Mouse (Mus musculus) ES-CJ7 (cell line): ENCODE data around the gene Slc30a3.
"Not testable (repeated sequence)": the region's sequence is repeated elsewhere in the genome, so short reads cannot be mapped to it uniquely, and the experiment has no call there.

Source experiments
- DNase-seq: peaks from one replicate; pipeline ENCODE4 v3.0.0; 2011; ENCODE audit warnings: low read depth, low spot score

Gene Slc30a3

DNA sequence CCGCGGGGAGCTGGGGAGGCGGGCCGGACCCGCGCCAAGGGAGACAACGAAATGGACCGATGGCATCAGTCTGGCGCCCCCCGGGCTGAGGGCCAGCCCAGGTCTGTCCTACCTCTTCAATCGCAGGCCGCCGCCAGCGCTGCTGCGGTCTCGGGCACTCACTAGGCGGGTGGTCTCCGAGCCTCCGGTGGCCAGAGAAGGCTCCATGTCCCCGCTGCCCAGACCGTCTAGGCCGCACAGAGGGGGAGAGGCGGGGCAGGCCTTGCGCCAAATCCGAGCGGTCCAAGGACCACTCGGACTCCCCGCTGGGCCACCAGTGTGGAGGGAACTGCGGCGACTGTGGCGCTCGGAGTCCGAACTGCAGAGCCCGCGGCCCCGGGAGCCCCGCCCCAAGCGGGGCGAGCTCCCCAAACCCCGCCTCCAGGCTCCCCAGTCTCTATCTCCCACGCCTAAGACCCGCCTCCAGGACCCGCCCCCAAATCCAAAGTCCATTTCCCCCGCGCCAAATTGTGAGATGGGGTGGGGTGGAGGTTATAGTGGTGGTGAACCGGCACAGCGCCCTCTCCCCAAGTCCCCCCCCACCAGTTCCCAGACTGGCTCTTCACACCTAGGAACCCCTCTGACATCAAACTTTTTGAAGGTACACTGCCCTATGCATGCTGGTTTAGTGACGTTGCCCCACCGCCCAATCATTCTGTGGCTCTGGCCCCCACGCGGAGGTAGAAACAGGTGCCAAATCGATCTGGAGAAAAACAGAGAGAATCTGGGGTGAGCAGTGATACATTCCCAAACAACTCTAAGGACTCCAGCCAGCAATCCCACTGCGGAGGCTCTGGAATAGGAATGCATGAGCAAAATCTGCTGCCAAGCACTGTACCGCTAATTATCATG, 14.6 kb downstream of the Slc30a3 start:
- peak; percentile 57 for DNase-seq

DNA sequence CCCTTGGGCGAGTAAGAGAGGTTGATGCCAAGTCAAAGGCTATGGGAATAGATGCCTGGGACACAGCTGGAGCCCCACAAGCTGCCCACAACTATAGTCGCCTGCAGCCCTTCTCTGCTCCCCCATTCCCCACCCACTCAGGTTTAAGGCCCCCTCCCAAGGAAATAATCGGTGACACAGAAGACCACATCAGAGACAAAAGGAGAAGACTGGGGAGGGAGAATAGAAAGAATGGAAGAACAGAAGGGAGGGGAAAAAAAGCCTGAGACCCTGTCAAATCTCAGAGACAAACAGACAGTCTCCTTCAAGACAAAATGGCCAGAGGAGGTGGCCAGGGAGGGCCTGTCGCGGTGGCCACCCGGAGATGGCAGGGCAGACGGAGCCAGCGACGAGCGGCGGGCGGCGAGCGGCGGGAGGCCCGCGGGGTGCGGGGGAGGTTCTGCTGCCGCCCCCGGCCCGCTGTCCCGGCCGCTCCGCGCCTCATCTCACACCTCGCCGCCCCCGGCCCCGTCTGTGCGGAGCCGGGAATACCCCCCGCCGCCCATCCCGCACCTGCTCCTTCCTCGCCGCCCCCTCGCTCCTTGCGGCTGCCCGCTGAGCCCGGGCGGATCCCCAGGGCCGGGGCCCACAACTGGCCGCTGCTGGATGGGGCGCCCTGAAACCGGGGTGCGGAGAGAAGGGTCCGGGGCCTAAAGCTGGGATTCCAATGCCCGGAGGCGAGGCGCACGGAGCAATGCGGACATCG, 15.6 kb downstream of the Slc30a3 start:
- no peak for DNase-seq

DNA sequence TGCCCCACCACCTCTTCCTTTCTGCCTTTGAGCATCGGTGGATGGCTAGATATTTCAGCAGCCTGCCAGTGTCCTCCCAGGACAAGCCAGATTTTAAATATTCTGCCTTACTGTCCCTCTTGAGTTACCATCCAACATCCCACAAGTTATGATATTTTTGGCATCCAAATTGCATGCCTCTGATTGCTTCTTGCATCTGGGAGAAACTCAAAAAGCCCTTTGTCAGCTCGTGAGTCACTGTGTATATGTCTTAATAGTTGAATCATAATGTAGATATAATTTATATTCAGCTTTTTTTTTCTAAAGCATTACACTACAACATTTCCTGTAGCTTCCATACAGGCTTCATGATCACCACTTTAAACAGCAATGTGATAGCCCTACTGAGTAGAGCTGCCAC, 20.9 kb downstream of the Slc30a3 start:
- DNase-seq, result no peak

DNA sequence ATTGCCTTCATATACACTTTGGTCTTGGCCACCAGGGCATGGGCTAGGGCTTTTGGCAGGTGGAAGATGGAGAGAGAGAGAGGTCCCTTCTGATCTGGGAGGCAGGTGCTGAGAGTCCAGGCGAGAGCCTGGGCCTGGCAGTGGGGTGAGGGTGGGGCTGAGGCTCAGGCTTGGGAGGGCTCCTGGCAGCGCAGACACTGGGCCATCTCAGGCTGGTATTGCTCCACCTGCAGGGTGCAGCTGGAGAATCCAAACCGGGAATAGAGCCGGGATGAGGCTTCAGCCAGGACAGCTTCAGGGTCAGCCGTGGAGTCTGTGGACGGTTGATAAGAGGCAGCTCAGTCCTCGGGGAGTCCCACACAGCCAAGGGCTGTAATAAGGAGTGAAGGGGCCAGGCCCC, 21.4 kb downstream of the Slc30a3 start:
- DNase-seq, result no peak

DNA sequence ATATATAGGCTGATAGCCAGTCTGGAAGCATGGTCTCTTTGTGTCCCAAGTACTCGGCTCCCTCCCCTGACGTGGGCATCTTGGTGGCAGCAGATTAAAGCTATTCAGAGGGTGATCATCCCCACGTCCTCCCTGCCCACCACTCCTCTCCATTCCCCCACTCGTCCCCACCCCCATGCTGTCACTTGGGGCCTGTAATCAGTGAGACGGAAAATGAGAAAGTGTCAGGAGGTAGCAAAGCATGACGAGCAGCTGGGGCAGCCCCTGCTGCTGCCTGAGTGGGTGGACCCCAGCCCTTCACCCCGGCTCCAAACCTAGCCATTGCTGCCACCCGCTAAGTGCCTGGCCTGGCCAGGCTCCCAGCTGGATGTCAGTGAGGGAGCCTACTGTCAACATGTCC, 24.1 kb downstream of the Slc30a3 start:
- DNase-seq, result no peak

DNA sequence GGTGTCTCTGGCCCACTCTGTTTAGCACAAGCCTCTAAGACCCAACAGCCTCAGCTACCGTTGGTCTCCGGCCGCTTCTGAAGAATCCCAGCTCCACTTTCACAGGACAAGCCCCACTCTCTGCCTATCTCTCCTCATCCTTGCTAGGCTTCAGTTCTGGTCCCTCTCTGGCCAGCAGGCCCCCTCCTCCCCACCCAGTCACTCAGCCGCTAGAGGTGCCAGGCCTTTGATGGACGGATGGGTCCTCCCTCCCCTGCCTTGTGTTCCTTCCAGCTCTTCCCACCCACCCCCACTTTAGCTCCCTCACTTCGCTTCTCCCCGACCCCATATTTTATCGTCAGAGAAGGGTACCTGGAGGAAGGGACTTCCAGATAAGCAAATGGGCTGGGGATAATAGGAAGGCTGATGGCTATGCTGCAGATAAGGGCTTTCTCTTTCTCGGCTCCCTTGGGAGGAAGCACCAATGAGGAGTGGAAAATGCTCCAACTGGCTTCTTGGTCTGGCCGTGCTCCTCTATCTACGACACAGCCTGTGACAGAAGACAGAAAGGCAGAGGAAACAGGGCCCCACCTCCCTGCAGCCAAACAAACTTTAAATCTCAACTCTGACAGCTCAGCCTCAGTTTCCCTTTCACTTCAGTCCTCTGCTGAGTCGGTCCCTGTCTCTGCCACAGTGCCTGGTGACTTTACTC, 25.0 kb downstream of the Slc30a3 start:
- no peak for DNase-seq

DNA sequence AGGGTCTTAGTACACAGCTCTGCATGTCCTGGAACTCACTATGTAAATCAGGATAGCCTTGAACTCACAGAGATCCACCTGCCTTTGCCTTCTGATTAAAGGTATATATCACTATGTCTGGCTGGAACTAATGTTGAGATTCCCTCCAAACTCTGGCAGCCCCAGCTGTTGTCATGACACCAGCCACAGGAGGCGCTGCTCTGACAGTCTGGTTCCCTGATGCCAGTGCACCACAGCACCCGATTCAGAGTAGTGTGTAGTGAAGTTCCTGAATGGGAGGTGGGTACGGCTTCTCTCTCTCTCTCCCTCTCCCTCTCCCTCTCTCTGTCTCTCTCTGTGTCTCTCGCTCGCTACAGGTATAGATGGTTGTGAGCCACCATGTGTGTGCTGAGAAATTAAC, 25.7 kb downstream of the Slc30a3 start:
- peak; percentile 48 for DNase-seq

DNA sequence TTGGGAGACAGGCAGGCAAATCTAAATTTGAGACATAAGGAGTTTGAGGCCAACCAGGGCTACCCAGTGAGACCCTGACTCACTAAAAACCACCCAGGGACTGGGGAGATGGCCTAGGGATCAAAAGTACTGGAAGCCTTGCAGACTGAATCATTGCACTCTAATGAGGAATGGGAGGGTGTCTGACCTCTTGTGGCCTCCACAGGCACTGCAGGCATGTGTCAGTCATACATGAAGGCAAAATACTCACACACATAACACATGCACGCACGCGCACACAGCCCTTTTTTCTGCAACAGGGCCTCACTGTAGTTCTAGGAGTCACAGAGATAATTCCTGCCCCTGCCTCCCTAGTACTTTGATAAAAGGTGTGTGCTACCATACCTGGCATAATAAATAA, 26.7 kb downstream of the Slc30a3 start:
- peak; percentile 70 for DNase-seq

DNA sequence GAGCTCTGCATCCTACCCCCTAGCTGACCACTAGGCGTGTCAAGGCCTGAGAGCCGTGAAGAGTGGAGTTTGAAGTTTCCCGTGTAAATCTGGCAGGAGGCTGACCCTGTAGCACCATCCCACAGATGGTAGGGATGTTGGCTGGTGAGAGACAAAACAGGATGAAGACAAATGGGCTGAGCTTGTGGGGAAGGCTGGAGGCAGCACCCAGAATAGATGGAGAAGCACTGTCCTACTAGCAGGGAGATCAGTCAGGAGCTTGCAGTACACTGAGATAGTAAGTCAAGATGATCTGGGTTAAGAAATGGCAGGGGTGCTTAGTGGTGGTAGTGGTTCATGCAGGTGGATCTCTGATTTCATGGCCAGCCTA, 27.3 kb downstream of the Slc30a3 start:
- DNase-seq, result no peak

DNA sequence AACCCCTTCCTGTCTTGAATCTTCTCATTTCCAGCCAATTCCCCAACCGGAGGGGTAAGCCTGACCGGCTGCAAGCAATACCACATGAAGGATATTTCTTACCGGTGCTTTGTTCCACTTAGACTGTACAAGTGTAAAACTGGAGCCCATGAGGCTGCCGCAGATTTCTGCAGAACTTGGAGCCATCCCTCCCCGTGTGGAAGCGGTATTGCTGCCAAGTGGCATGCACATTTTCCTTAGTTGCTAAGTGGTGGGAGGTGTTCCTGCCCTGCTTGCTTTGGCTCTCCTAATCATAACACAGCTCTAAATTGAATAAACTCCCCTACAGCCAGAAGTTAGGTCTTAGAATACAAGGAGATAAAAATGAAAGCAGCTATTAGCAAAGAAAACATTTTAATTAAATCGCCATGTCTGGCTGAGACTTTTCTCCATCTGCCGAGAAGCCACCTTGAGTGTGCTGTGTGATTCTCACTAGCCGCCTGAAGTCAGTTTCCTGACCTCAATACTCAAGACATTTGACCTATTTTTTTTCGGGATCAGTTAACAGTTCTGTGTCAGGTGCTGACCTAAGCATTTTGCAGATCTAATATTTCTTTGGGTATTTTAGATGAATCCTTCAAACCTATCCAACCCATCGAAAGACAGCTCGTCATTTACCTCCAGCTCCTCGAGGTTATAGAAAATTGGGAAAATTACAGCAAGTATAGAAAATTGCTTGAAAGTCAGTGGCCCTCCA, 27.8 kb downstream of the Slc30a3 start:
- no peak for DNase-seq

DNA sequence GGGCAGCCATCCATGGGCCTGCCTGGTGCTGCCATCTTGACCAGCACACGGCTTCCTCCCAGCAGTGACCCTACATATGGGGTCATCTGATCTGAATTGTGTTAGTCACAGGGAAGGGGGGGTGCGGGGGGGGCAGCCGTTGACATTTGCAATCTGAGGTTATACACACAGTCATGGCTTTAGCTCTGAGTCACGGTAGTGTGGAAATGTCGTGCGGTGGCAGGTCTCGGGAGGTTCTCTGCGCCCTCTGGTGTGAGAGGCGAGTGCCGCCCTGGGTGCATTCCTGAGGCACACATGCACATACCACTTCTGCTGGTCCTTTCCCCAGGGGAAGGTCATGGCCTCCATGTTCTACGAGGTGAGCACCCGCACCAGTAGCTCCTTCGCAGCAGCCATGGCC, 31.7 kb downstream of the Slc30a3 start:
- no peak for DNase-seq

DNA sequence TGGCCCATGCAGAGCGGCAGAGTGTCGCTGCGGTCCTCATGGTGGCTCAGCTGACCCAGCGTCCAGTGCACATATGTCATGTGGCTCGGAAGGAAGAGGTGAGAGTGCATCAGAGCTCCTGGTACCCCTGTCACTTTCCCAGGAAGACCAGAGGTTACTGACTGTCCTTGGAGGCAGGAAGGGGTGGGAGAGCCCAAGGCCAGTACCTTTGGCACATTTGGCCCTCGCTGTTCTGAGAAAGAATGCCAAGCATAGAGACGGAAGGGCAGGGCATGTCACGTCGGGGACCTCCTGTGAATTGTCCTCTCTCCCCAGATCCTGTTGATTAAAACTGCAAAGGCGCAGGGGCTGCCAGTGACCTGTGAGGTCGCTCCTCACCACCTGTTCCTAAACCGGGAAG, 34.9 kb downstream of the Slc30a3 start:
- no peak for DNase-seq

DNA sequence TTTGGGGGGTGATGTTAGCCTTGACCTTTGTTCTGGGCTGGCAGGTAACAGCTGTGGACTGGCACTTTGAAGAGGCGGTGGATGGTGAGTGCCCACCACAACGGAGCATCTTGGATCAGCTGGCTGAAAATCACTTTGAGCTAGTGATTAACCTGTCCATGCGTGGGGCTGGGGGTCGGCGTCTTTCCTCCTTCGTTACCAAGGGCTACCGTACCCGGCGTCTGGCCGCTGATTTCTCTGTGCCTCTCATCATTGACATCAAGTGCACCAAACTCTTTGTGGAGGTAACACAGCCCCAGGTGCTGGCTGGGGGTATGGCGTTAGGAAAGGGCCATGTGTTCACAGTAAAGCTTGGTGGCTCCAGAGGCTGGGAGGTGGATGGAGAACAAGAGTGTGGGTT, 36.2 kb downstream of the Slc30a3 start:
- no peak for DNase-seq

DNA sequence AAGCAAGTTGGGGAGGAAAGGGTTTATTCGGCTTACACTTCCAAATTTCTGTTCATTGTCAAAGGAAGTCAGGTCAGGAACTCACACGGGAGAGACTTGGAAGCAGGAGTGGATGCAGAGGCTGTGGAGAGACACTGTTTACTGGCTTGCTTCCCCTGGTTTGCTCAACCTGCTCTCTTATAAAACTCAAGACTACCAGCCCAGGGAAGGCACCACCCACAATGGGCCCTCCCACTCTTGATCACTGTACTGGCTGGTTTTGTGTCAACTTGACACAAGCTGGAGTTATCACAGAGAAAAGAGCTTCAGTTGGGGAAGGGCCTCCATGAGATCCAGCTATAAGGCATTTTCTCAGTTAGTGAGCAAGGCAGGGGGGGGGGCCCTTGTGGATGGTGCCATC, 37.0 kb downstream of the Slc30a3 start:
- no peak for DNase-seq

DNA sequence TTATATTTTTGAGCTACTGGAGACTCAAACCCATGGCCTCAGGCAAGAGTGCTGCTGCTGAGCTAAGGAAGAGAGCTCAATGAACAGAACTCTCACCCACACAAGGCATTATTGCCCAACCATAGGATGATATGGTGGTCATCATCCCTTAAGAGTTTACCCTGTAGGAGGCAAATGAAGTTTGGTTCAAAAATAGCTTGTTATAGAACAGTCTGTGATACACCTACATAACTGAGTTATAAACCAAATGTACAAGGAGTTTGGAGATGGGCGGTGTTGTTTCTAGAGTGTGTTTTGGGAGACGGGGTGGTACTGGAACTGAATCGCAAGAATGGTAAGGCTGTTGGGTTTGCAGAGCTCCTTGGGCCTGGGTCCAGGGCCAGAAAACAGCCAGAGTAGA, 38.2 kb downstream of the Slc30a3 start:
- DNase-seq, result no peak

DNA sequence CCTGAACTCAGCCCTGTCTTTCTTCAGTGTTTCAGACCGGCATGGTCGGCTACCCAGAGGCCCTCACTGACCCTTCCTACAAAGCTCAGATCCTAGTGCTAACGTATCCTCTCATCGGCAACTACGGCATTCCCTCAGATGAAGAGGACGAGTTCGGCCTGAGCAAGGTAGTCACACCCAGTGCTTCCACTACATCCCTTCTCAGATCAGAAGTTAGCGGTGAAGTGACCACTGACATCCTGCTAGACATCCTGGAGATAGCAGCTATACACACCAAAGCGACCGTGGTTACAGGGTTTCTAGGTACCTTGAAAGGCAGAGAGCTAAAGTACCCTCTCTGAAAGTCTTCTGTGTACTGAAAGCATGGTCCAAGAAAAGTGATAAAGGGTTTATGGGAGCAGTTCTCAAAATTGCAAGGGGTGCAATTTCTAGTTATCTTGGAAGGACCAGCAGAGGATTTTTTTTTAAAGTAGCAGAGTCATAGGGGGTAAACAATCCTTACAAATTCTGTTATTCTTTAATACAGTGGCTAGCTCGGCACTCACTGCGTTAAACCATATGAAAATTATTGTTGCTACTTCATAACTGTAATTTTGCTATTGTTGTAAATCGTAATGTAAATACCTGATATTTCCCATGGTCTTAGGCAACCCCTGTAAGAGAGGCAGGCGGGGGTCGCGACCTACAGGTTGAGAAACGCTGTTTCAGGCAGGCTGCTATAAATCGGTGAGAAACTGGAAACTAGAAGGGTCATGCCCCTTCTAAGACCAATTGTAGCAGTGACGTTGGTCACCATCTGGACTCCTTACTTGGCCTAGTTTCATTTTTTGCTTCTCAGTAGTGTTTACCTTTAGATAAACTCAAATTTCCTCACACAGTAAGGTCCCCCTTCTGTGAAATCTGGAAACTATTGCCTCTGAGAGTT, 52.6 kb downstream of the Slc30a3 start:
- DNase-seq, result no peak

DNA sequence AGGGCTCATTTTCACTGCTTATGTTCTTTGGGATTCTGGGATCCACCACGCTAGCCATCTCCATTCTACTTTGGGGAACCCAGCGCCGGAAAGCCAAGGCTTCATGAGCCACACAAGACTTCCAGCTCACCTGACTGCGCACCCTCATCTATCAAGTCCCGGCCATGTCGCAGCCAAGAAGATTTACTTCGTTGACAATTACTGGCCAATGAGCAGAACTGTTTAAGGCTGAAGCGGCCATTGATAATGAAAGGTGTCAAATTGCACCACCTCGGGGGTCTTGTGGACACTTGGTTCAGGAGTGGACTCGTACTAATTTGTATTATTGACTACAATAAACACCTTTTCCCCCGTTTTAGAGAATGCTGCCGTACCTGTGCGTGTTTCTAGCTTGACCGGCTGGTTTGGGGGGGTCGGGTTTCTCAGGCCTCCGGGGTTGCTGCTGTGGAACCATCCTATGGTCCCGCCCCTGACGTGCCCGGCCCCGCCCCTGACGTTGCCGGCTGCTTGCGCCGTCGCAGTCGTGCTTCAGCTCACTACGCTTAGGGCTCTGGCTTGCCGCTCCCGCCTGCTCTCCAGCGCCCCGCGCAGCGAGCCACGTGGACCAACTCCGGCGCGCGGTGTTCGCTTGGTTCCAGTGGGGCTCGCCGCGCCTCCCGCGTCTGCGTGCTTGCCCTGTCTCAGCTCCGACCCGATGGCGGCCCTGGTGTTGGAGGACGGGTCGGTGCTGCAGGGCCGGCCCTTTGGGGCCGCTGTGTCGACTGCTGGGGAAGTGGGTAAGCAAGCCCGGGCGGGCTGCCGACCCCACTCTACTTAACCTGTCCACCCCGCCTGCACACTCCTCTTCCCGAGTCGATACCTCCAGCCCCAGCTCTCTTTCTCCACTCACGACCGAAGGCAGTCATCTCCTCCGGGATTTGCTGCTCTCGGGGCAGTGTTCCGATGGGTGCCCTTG, 53.5 kb downstream of the Slc30a3 start, which contains the start of gene Cad:
Gene Cad (plus strand): TSS at position 520 of the 955 bp plus-strand sequence.
- DNase-seq, result peak; percentile 90

DNA sequence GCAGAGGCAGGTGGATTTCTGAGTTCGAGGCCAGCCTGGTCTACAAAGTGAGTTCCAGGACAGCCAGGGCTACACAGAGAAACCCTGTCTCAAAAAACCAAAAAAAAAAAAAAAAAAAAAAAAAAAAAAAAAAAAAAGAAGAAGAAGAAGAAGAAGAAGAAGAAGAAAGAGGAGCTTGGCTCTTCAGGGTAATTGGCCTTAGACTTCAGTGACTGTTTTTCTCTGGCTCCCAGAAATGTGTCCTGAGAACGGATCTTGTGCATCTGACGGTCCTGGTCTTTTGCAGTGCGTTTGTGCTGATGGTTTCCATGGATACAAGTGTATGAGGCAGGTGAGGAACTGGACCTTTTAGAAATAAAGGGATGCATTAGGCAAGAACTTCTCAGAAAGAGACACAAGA, 54.3 kb downstream of the Slc30a3 start:
- not testable (repeated sequence) for DNase-seq

DNA sequence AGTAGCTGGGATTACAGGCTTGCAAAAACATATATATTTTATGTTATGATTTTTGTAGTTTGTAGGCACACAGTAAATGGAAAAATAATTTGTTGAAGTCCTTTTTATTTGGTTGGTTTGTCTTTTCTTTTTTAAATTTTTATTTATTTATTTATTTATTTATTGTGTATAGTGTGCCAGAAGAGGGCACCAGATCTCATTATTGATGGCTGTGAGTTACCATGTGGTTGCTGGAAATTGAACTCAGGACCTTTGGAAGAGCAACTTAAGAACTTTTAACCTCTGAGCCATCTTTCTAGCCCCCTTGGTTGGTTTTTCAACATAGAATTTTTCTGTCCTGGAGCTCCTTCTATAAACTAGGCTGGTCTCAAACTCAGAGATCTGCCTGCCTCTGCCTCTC, 57.6 kb downstream of the Slc30a3 start:
- DNase-seq, result no peak
